Mouse (Mus musculus) erythroid progenitor cell, adult 5-6 weeks (primary cell): ENCODE data around the gene Mmadhc. TPM values are rescaled to one million over a fixed set of nuclear protein-coding genes. Genes with fewer than 3 reads are reported as not detected.

Experiments
- ATAC-seq: replicated peaks from 2 replicates; pipeline ENCODE4 v1.8.0; 2016; ENCODE audit warnings: moderate number of reproducible peaks, mild to moderate bottlenecking, moderate TSS enrichment, inconsistent platforms; ENCODE audit not compliant: poor library complexity, low FRiP score, severe bottlenecking
- total RNA-seq, 2 experiments: library from RNA; stranded (forward) in 1 of 2; stranded (reverse) in 1 of 2; fragments of 150-400 nt in 1 of 2; fragments of 186-747, 209-891 nt in 1 of 2; gene quantifications; 2 replicates each; pipeline versions ENCODE4 v1.2.3 to v1.2.4; 2015 to 2017; ENCODE audit warnings: low replicate concordance in 2 of 2

The Mmadhc gene
- total RNA-seq, 2 experiments from 2014 or later, result 49.5 to 83.7 TPM

DNA sequence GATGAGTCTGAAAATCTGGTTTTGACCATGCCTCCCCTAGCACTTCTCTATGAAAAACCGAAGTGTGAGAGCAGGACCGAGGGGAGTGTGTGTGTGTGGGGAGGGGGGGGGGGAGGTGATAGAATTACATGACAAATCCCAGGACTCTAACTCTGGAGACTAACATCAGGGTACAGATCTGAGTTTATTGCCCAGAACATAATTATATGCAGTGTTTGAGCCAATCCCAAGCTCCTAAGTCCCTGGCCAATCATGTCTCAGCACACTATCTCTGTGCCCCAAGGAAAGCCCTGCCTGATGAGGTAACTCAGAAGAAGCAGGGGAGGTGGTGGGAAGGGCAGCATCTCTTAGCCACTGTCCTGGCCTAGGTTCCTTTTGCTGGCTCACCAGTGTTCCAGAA is 28.1 kb downstream of the Mmadhc start:
- no peak for ATAC-seq

DNA sequence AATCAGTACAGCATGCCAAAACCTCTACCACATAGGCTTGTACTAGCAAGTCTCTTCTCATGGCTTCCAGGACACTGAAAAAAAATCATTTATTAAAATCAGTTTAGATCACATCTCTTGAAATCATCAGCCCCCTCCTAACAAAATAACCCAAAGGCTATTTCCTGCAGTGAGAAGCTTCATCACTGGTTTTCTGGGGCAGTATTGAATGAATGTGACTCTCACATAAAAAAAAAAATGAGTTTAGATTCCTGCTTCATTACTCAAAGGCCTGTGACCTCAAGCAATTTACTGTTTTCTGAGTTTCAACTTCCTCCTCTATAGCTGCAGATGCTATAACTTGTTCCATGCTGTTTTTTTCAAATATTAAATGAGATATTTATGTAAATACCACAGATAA is 29.6 kb downstream of the Mmadhc start:
- no peak for ATAC-seq

DNA sequence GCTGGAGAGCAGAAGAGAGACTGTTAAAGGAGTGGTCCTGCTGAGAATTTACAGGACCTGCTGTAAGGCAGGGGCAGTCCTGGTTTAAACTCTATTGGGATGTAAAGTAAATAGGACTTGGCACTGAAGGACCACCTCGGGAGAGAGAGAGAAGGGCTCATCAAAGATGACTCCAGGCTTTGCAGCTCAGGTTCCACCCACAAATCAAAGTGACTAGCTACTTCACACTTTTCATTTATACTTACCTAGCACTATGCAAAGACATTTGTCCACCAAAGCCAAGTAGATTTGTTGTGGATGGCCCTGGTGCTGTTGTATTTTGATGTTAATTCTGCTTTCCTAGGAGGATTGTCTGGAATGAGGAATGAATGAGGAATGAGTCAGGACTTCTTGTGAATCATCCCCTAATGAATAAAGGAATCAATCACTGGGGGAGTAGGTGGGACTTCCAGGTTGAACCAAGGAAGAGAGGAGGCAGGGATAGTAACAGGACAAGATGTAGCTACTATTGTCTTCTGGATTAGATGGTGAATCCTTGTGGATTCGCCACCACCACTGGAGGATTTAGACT is 31.3 kb downstream of the Mmadhc start:
- no peak for ATAC-seq

DNA sequence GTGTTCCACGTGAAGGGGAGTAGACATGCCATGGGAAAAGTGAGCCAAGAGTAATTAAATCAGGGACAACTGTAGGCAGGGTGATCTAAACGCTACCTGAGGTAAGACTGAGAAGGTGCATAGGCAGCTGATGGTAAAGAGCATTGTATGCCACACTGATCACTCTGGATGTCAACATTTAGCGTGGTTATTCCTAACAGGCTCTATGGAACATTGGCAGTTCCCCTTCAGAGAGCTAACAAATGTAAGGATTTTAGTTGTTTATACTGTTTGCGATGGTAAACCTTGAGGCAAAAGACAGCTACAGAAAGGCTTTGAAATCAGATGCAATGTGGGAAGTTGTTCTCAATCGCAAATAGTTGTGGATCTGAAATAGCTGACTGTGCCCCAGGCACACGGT is 32.5 kb downstream of the Mmadhc start:
- ATAC-seq, result no peak

DNA sequence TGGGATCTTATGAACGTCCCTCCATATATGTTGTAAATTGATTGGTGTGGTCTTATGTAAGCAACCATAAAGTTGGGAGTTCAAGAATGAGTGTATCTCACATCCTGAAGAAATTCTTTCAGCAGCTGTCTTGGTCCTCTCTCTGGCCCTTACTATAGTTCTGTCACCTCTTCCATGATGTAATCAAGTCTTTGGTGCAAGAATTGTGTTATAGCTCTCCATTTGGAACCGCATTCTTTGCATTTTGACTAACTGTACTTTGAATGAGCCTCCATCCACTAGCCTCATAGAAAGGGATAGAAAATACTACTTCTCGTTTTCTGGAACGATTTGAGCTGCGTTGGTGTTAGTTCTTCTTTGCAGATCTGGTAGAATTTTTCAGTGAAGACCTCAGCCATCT is 41.6 kb downstream of the Mmadhc start:
- no peak for ATAC-seq

DNA sequence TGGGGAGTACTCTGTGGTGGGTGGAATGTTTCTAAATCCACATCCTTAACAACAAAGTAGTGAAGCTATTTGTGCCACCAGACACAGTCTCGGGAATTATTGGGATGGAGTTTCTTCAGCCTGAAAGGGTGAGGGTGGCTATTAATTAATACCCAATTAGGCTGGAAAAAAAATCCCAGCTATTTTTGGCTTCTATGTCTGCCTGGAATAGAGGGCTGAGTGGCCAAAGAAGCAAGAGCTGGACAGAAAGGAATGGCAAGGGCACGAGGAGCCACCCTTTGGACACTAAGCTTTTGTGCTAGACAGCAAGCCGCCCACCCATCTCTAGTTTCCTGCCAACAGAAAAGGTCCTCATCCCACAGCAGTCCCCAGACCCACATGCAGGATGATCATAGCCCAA is 48.0 kb downstream of the Mmadhc start:
- ATAC-seq, result no peak

DNA sequence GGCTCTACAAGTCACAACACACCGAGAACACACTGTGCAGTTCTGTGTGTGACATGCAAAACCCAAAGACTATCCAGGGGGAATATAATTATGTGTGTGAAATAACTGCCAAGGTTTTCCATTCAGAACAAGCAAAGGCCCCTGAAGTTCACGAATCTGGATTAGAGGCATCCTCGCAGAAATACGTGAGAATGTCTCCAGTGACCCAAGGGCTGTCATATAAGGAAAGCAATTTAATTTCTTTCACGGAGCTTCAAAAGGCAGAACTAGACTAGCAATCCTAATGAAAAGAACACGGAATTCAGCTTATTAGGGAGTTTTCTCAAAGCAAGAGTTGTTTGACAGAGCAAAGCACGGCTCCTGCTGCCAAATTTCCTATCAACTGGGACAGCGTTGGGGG is 63.1 kb downstream of the Mmadhc start:
- ATAC-seq, result no peak

Other genes with a start within 250 kb of the Mmadhc start
- not detected in 2 replicates for gene Lypd6, start 230.4 kb downstream of the Mmadhc start, total RNA-seq (2015; ENCODE audit: low replicate concordance)
- gene Lypd6, start 230.4 kb downstream of the Mmadhc start, total RNA-seq (2017; ENCODE audit: low replicate concordance), result not detected in 2 replicates